Mouse (Mus musculus) kidney, postnatal 36 days (tissue): ENCODE results near the gene Amot.

ENCODE experiments used
- DNase-seq, 2 experiments: peaks; one replicate each; pipeline ENCODE4 v3.0.0; 2021 to 2022; ENCODE audit warnings: mixed read lengths in 2 of 2

The Amot gene

DNA sequence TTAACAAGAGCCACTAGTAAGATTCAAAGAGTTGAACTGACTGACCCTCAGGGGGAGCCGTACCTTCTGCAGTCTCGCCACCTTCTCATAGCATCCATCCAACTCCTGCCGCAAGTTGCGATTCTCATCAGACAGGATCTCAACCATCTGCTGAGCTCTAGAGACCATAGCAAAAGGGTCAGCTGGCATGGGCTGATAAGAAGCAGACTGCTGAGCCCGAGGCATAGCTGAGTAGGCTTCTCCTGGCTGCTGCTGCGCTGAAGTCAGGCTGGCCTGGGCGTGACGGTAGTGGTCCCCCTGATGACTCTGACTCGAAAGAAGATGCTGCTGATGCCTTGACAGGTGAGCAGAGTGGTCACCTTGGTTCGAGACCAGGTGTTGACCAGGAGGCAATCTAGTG is 25.0 kb downstream of the Amot start:
- DNase-seq: no peak

DNA sequence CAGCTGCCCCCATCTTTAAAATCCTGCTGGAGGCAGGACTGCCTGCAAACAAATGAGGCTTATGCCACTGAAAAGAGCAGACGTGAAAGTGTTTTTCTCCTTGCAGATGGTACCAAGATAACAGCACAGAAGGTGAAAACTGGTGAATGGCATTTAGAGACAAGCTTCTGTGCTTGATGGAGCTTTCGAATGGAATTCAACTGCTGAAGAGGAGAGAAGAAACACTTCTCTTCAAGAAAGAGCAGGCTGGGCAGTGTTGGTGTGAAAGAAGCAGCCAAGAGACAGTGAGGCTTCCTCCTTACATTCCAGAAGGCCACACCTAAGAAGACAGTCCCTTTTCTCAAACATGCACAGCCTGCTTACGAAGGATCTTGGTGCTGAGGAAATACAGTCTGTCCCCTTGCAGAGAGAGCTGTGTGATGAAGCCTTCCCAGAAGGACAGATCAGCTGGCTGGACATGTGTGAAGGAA is 27.2 kb downstream of the Amot start:
- DNase-seq: no peak

- DNase-seq: no peak
Measured at GRCm38 (mm10) chrX:145477003-145477724, 27.8 kb downstream of the Amot start.

DNA sequence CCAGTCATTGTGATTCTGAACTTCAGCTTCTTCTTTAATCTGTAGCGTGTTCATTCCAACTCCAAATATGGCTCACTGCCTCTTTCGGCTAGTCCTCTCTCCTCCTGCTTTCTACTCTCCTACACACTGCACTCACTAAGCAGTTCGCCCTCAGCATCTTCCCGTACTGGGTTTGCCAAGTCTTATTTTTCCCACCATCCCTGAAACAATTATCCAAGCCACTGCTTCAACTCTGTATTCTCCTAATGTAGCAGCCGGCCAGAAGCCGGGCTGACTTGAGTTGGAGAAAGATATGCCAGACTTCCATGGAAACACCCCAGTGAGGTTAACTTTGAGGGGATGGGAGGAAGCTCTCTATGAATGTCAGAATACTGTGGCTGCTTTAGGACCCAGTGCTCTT is 36.7 kb downstream of the Amot start:
- no peak for DNase-seq

- no peak for DNase-seq
Measured at GRCm38 (mm10) chrX:145463524-145463923, 41.5 kb downstream of the Amot start.

DNA sequence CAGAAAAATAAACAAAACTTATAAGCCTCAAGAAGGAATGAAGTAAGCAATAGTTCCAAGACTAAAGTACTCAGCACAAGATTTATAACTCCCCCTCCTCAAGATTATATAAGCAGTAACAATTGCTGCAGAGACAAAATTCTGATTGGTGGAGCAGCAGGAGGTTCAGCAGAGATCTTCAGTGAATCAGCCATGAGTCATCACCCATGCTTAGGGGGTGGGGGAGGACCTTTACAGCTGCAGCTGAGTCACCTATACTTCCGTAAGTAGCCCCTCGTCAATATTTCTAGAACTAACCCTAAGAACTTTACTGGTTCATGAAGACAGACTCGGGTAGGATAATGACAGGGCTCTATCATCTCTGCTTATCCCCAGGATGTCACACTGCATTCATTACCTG is 43.6 kb downstream of the Amot start:
- DNase-seq: no peak

- DNase-seq: no peak
Measured at GRCm38 (mm10) chrX:145456251-145456650, 48.7 kb downstream of the Amot start.

GRCm38 (mm10) chrX:145455629-145456028 is 49.4 kb downstream of the Amot start:
- DNase-seq: peak in 1 of 2 experiments; percentile 10

DNA sequence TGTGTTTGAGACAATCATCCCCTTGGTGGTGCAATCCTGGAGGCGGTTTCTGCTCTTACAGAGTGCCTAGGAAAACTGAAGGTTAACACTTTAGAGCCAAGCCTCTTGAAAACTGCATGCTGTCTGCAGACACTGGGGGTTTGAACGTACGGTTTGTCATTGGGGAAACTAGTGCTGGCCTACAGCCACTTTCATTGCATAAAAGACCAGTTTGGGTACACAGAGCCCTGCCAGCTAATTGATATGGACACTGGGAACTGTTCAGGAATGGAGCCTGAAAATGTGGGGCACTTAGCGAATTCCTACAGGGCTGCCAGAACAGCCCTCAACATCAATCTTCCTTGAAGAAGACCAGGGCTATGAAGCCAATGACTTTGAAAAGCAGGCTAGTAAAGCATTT is 50.2 kb downstream of the Amot start:
- no peak for DNase-seq

DNA sequence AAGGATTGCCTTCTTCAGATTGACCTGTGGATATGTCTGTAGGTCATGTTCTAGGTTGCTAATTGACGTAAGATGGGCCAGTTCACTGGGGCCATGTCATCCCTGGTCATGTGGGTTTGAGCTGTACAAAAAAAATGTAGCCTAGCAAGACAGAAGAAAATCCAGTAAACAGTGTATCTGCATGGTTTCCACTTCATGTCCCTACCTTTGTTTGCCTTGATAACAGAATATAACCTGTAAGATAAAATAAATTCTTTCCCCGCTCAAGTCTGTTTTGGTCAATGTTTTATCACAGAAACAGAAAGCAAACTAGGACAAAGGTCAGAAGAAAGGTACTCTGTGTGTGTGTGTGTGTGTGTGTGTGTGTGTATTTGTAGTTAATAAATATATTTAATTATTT is 63.5 kb downstream of the Amot start:
- DNase-seq: no peak

DNA sequence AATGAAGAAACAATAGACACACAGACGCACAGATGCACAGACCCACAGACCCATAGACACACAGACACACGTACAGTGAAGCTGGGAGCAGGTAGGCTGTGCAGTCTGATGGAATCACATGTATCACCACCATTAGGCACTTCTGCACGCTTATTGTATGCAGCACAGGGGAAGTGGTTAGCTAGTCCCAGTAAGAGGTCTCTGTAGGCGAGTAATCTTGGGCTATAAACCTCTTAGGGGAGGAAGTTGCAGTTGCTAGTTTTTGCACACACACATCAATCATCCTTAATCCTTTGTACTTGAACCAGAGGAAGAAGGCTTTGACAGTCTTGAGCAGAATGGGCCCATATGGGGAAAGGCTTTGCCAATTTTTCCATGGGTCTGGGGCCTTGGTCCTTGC is 71.3 kb downstream of the Amot start:
- DNase-seq: no peak

GRCm38 (mm10) chrX:145430836-145431570 is 74.0 kb downstream of the Amot start:
- no peak for DNase-seq

DNA sequence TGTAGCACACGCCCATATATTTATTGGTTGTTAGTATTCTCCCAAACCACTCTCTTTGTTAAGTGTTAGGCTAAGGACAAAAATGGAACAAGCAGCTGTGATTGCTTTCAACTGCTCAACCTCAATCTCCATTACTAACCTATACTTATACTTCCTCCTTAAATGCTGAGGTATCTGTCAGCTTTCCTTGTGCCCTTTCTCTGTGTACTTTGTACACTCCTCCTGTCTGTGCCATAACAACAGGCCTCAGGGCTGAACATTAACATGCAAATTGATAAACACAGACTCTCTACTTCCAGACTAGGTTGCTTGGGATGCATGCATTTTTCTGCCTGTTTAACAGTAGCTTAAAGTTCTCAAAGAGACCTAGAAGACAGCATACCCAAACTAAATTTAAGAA is 76.2 kb downstream of the Amot start:
- no peak for DNase-seq

DNA sequence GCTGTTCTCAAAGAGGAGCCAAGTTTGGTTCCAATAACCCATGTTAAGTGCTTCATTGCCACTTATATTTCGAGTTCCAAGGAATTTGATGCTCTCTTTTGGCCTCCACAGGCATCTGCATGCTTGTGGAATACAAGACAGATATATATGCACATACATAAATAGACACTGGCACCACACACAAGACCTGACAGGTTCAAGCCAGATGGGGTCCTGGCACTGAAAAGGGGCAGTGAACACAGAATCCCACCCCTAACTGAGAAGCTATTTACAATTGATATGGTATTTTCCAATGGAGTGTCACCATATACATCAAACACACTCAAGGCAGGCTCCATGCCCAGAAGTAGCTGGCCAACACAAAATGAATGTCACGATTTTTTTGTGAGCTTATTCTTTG is 81.0 kb downstream of the Amot start:
- no peak for DNase-seq

DNA sequence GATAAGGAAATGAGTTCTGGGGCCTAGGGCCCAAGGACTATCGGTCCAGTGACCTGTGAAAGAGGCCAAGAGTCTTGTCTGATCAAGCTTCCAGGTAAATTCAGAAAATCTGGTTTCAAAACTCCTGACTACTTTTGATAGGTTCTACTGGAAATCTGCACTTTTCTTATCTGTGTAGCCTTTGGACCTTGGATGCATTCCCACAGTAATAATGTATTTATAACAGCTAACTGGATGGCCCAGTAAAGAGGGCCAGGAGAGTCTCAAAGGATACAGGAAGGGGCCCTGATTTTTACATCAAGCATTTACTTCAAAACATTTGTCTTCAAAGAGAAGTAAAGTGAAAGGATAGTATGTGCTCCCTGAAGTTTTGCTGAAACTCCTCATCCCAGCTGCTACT is 90.7 kb downstream of the Amot start:
- DNase-seq: no peak

- peak in 1 of 2 experiments; percentile 1 for DNase-seq
Measured at GRCm38 (mm10) chrX:145411425-145411824, 93.6 kb downstream of the Amot start.

GRCm38 (mm10) chrX:145406052-145406451 is 98.9 kb downstream of the Amot start:
- no peak for DNase-seq

DNA sequence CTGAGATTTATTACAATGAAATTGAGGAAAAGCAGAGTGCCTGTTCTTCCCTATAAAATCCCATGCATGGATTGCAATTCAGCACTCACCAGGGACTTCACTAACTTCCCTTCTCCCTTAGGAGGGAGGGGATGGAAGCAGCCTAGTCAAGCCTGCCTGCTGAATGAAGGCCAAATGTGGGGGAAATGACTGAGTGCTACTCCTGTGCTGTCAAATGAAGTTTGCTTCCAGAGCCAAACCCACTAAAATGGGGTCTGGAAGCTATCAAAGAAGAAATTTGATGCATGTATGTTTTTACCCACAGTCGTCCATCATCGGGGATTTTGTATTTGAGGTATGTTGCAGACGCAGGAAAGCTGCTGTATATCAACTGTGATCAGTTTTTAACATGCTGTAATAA is 103.1 kb downstream of the Amot start:
- DNase-seq: no peak

DNA sequence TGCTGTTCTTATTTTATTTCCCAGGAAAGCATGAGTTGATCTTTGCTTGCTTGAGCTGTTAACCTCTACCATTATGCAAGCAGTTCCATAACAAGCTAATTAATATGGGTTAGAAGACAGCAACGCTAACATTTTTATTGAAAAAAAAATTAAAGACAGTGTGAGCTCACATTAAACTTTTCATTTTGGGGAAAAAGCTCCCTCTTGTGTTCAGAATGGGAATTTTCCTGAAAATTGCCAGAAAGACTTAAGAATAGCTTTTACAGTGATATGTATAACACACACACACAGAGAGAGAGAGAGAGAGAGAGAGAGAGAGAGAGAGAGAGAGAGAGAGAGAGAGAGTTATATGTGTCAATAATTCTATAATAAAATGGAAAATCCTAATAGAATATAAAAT is 105.7 kb downstream of the Amot start:
- DNase-seq: peak in 1 of 2 experiments; percentile 8
